In genomic region chr11:7144369-7144768, GRCm38 (mm10) we compare ENCODE assay signal across 9 mouse cellular contexts. TPM values are rescaled to one million over a fixed set of nuclear protein-coding genes. Genes with fewer than 3 reads are reported as not detected.
DNase-seq lines count a peak whose midpoint lies in the region; ATAC-seq and TF ChIP-seq lines count a peak whose summit lies in the region.
"Had no signal": no experiment of that assay in that cellular context is flagged by ENCODE, and none has a peak within 500 bp of the region (broad histone marks: within the 10 kb centered on the region; RNA-seq: fewer than 3 reads in every experiment).

No protein-coding gene starts in this region.

- 82% methylated on average over 11 of the region's 11 CpGs for WGBS in bone marrow, adult 2 months
- WGBS in stomach, postnatal 0 days: 86% methylated on average over 11 of the region's 11 CpGs

- TF ChIP-seq EP300 in stomach, postnatal 0 days (optimal IDR thresholded peaks at IDR 0.05): no peak

- no peak overlapping the region for H3K4me2 ChIP-seq in stomach, postnatal 0 days (replicated peaks; ENCODE audit: low read depth)
- H3K4me2 ChIP-seq: heart, embryonic 13.5 days; limb, embryonic 15.5 days had no signal

- H3K9ac ChIP-seq in stomach, postnatal 0 days (ENCODE audit: low read length): no peak overlapping the region
- H3K9ac ChIP-seq: heart, embryonic 13.5 days; limb, embryonic 15.5 days had no signal

- no peak overlapping the region for H3K27ac ChIP-seq in layer of hippocampus, adult 2 months
- no peak overlapping the region for H3K27ac ChIP-seq in bone marrow, adult 2 months (ENCODE audit: control insufficient read depth, insufficient read depth, low read depth, low read length, poor library complexity)
- no peak overlapping the region for H3K27ac ChIP-seq in stomach, postnatal 0 days (replicated peaks)
- H3K27ac ChIP-seq: heart, embryonic 13.5 days; limb, embryonic 15.5 days had no signal

- ATAC-seq in stomach, postnatal 0 days (ENCODE audit: low FRiP score, low TSS enrichment): no peak
- ATAC-seq in inflammation-experienced regulatory T-cells, adult 6 months: no peak

- TF ChIP-seq POLR2A in bone marrow, adult 2 months (IDR thresholded peaks at IDR 0.05; ENCODE audit: borderline replicate concordance, control insufficient read depth, low read depth, low read length): no peak

- H3K9me3 ChIP-seq in stomach, postnatal 0 days (ENCODE audit: control insufficient read depth, low read length): no peaks in the 10 kb centered on the region
- H3K9me3 ChIP-seq: heart, embryonic 13.5 days; limb, embryonic 15.5 days had no signal

- H3K4me3 ChIP-seq in layer of hippocampus, adult 2 months: no peak overlapping the region
- H3K4me3 ChIP-seq in bone marrow, adult 2 months (replicated peaks; ENCODE audit: control insufficient read depth, low read depth, low read length): no peak overlapping the region
- no peak overlapping the region for H3K4me3 ChIP-seq in stomach, postnatal 0 days (ENCODE audit: low read depth, low read length)
- H3K4me3 ChIP-seq: heart, embryonic 13.5 days; limb, embryonic 15.5 days had no signal

- peak in 1 of 2 experiments; percentile 36 for DNase-seq in layer of hippocampus, adult 2 months (ENCODE audit: low spot score in 2 of 2)
- no peak for DNase-seq in layer of hippocampus, postnatal 25 days (ENCODE audit: extremely low spot score in 1 of 2, low spot score in 1 of 2)
- peak; percentile 44 to 69 for DNase-seq in kidney, adult 8-10 months
- peak; percentile 41 for DNase-seq in stomach, postnatal 0 days (ENCODE audit: low spot score)
- DNase-seq in spleen, postnatal 4 days (ENCODE audit: low spot score in 2 of 2): no peak

- H3K27me3 ChIP-seq in stomach, postnatal 0 days (ENCODE audit: control insufficient read depth, insufficient read depth, low read length): no peaks in the 10 kb centered on the region
- H3K27me3 ChIP-seq: heart, embryonic 13.5 days; limb, embryonic 15.5 days had no signal

- no peaks in the 10 kb centered on the region for H3K4me1 ChIP-seq in bone marrow, adult 2 months (ENCODE audit: control insufficient read depth, insufficient read depth, low read length)
- no peaks in the 10 kb centered on the region for H3K4me1 ChIP-seq in stomach, postnatal 0 days (replicated peaks; ENCODE audit: control insufficient read depth, insufficient read depth)

- no peaks in the 10 kb centered on the region for H3K36me3 ChIP-seq in stomach, postnatal 0 days (ENCODE audit: control insufficient read depth, insufficient read depth, low read length)
- H3K36me3 ChIP-seq: heart, embryonic 13.5 days; limb, embryonic 15.5 days had no signal

- peak; percentile 77 for TF ChIP-seq CTCF in layer of hippocampus, adult 2 months (conservative IDR thresholded peaks at IDR 0.05)
- peak; percentile 11; the same call in 1 of the 2 replicates for TF ChIP-seq CTCF in bone marrow, adult 2 months (IDR thresholded peaks at IDR 0.05; ENCODE audit: control insufficient read depth, insufficient read depth, low read length)
- TF ChIP-seq CTCF in stomach, postnatal 0 days (IDR thresholded peaks at IDR 0.05; ENCODE audit: low read depth): peak; percentile 68

RNA-seq across cellular contexts. Expression of gene Gm11985, which starts 44.0 kb away (rescaled TPM):
- not detected for total RNA-seq in layer of hippocampus, adult 2 months (2021)
- total RNA-seq in layer of hippocampus, postnatal 25 days (2021): not detected
- polyA plus RNA-seq in bone marrow, adult 2 months (2011; ENCODE audit: insufficient read depth, insufficient read length, low replicate concordance, missing spikeins): not detected in 2 replicates
- not detected in 2 replicates for polyA plus RNA-seq in stomach, postnatal 0 days (2015; fragmentation: Nextera tagmentation; extraction: Ambion mirVana)
- not detected for polyA plus RNA-seq in inflammation-experienced regulatory T-cells, adult 6 months (2017; shearing (Covaris generic))
- polyA plus RNA-seq: heart, embryonic 13.5 days; limb, embryonic 15.5 days had no signal

RNA-seq across cellular contexts. Expression of gene Igfbp1, which starts 53.2 kb away (rescaled TPM):
- under 1 TPM in 1 of 2 experiments, not detected in 1; 0.23 TPM for total RNA-seq in layer of hippocampus, adult 2 months (2021)
- total RNA-seq in layer of hippocampus, postnatal 25 days (2021): not detected
- polyA plus RNA-seq in bone marrow, adult 2 months (2011; ENCODE audit: insufficient read depth, insufficient read length, low replicate concordance, missing spikeins): not detected in 2 replicates
- polyA plus RNA-seq in stomach, postnatal 0 days (2015; fragmentation: Nextera tagmentation; extraction: Ambion mirVana): 2.3 and 4.5 TPM in 2 replicates
- polyA plus RNA-seq in inflammation-experienced regulatory T-cells, adult 6 months (2017; shearing (Covaris generic)): not detected

Comparison
In these comparisons a context has a peak if more than half of its experiments do, and no peak if none do; other contexts are left out.
1. DNase-seq: peak in kidney, adult 8-10 months (2 of 2) and stomach, postnatal 0 days (single experiment); none in layer of hippocampus, postnatal 25 days (0 of 2) and spleen, postnatal 4 days (0 of 2).
2. CTCF ChIP-seq: peak in every context shown above with its lines; median percentile 77 in layer of hippocampus, adult 2 months; 68 in stomach, postnatal 0 days; 11 in bone marrow, adult 2 months.